Mouse (Mus musculus): ENCODE measurements at regions not wholly inside any gene's neighbourhood (a gene's known extent, or its start where the extent isn't known, plus 50 kb on each side); places are given as distances from the start of the nearest gene placed in this dataset.
A peak's percentile ranks its signal among the peaks of the same experiment; 100 is the strongest.

DNA sequence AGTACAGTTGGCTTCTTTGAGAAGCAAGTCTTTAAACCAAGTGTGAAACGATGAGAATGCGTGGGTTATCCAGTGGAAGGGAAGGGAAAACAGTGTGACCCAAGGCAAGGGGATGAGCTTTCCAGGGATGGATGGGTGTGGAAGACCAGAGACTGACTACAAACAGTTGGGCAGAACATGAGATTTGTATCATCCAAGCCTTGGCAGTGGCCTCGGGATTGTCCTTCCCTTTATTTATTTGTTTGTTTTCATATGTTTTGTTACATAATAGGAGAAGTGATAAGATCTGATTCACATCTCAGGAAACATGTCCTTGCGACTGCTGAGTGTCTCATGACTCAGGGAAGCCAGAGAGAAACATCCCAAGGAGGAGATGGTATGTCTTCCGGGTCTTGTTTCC is 585.4 kb upstream of the Nox3 start:
- no peak for ATAC-seq (replicated peaks; ENCODE audit: poor library complexity)

GRCm38 (mm10) chr17:4291418-4291817 is 595.4 kb upstream of the Nox3 start:
- no peak for ATAC-seq (replicated peaks; ENCODE audit: poor library complexity)

DNA sequence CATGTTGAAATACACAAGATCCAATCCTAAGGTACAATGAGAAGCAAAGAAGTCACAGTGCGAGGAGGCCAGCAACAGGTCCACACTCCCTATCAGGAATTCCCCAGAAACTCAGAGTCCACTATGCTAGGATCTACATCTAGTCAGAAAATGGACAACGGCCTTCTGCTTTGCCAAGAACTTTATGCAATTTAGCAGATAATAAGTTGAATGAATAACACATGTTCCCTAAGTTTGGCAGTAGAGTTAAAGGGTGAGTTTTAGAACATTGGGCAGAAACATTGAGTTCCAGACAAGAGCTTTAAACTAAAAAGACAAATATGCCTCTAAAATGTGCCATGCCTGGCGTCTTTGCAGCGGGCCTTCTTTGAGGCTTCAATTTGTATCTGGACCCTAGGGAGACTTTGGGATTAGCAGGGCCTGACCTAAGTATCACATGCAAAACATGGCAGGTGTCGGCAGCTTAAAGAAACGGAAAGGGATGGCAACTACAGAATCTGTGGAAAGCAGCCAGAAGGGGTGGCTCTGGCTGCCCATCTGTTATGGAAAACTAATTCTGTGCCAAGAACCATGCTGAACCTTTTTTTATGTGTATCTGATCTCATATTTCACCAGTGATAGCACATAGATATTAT is 600.6 kb upstream of the Nox3 start:
- ATAC-seq (replicated peaks; ENCODE audit: poor library complexity): no peak

GRCm38 (mm10) chr17:4297156-4297535 is 601.1 kb upstream of the Nox3 start:
- peak; percentile 66 for ATAC-seq (replicated peaks; ENCODE audit: poor library complexity)

DNA sequence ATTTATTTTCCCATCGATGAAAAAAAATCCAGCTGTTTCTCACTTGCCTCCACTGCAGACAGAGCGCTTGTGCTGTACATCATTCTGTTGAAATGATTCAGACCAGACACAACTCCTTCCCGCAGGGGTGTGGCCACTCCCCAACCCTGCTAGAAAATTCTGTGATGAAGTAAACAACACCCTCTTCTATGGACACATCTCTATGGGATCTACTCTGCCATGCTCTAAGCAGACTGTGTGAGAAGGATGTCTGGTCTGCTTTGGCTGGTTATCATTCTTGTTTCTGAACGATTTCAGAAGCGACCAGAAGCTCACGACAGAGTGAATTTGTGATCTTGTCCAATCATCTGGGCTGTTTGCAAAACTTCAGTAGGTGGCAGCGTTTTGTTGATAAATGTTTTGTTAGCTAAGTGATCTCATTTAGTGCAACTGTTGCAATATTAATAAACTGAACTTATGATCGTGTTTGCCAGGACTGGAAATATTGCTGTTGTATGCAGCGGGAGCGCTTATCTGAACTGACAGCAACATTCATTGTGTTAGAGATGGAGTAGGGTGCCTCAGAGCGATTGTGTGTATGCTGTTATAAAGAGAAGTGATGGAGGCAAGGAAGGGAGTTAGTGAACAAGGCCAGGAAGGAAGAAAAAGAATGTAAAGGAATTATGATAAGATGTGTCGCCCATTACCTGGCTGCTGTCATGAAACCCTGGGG is 605.2 kb upstream of the Nox3 start:
- peak; percentile 57 for ATAC-seq (replicated peaks; ENCODE audit: poor library complexity)

DNA sequence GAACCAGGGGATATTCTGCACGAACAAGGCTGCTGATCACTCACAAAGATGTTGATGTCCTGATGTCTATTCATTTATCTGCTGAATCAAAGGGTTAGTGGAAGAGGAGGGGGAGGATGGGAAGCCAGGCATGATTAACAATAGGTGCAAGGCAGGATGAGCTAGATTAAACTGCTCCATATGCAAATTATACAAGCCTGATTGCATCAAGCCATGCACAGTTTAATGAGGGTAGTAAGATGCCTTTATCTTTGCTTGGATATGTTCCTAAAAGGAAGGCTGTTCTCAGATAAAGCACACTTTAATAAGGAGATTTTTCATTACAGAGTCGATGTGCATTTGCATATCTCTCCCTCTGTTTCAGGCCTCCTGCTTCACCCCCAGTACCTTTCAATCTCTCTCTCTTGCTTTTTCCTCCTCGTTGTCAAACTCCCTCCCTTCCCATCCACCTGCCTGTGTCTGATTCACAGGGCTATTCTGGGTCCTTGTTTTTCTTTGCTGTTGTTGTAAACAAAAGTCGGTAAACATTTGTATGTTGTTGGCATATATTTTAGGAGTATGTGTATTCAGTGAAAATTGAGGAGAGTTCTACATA is 615.8 kb upstream of the Nox3 start:
- ATAC-seq (replicated peaks; ENCODE audit: poor library complexity): no peak

GRCm38 (mm10) chr17:4319141-4319540 is 623.1 kb upstream of the Nox3 start:
- ATAC-seq (replicated peaks; ENCODE audit: poor library complexity): no peak

- no peak for ATAC-seq (replicated peaks; ENCODE audit: poor library complexity)
Observed at GRCm38 (mm10) chr17:4328810-4329209, 632.7 kb upstream of the Nox3 start.

GRCm38 (mm10) chr17:4331650-4332049 is 635.6 kb upstream of the Nox3 start:
- ATAC-seq (replicated peaks; ENCODE audit: poor library complexity): no peak

DNA sequence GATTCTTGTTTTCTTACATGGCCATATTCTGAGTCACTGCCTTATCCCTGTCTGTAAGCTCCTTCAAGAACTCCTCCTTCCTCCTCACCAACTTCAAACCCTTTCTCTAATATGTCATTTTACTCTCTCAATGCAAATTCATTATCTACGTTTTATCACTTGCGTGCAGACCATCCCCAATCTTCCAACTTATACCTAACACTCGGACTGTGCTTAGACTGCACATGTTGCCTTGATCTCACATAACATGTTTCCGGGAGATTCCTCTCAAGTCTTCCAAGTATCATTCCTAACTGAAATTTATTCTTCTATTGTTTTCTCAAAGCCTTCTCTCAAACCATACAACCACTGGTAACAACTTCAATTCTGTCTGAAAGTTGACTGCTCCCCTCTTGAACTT is 637.0 kb upstream of the Nox3 start:
- peak; percentile 55 for ATAC-seq (replicated peaks; ENCODE audit: poor library complexity)

DNA sequence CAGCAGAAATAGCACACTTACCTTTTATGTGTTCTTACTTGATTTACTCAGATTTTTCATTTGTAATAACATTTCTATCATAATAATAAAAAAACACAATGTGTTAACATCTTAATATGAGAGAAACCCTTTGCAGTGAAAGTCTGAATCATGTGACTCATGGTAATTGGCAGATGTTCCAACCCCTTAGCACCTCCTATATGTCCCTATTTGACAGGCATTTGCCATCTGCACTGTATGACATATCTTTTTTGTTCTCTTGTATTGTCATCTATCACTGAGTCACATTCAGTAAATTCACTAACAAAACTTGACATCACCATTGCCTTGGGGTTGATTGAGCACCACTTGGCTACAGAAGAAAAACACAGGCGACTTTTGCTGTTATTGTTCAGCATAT is 641.1 kb upstream of the Arid1b start:
- ATAC-seq (replicated peaks; ENCODE audit: poor library complexity): no peak

GRCm38 (mm10) chr17:4355506-4356218 is 638.5 kb upstream of the Arid1b start:
- ATAC-seq (replicated peaks; ENCODE audit: poor library complexity): no peak

DNA sequence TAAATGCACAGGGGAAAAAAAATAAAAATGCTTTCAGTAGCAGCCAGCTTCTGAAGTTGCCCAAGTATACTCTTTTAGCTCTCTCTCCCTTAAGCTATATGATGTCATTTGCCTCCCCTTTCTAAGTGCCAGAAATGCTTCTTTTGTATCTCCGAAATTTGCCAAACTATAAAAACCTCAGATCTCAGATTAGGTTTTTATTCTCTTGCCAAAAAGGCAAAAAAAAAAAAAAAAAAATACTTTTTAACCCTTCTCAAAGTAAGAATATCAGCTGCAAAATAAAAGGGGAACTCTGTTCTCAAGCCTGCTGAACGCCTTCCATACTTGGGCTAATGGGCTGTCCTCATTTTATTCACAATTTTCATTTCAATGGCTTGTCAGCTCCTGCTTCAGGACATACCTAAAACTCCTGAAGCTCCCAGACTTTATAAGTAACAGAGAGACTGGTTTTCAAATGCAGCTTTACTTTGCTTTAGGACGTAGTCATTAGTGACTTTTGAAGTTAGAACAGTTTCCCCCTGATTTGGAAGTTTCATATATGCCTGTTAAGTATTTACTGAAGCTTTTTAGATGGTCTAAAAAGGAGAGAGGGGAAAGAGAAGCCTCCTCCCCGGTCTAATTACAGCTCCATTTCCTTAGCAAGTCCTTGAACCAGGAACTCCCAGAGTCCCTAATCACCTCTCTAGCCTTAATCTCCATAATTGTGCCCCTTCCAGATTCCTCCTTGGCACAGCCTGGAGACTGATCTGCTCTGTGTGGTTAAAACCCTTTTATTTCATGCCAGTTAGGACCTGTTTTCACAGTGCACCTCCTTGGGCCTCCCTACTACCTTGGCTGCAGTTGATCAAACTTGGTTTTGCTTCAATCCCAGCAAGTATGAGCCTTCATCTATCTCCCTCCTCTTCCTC is 633.5 kb upstream of the Arid1b start:
- ATAC-seq (replicated peaks; ENCODE audit: poor library complexity): peak; percentile 39

DNA sequence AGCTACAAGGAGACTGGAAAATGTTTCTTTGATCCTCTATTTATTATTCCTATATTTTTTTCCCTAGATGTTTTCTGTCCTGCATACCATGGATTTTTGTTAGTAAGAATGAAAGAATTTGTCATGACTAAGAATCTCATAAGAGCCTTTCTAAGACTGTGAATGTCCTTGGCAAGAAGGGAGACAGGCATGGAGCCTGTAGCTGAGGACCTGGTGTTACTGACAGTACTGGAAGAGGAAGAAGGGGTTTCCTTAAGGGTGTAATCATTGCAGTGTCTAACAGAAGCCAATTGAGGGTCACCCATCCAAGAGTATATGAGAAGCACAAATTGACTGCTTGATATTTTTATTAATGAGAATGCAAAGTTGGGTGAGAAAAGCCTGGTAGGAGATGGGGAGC is 628.3 kb upstream of the Arid1b start:
- no peak for ATAC-seq (replicated peaks; ENCODE audit: poor library complexity)

DNA sequence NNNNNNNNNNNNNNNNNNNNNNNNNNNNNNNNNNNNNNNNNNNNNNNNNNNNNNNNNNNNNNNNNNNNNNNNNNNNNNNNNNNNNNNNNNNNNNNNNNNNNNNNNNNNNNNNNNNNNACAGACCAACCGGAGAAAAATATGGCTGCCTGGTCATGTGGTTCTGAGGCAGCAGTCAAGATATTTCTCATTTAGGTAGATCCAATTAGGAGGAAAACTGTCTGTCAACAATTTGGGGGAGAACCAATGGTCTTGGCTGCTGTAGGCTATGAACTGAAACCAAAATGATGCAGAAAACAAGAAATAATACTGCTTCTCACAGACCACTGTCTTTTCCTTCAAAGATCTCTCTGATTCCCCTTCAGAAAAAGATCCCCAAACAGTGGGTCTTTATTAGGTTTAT is 613.7 kb upstream of the Arid1b start:
- ATAC-seq (replicated peaks; ENCODE audit: poor library complexity): no peak

- ATAC-seq (replicated peaks; ENCODE audit: poor library complexity): peak; percentile 97
Observed at GRCm38 (mm10) chr17:4380873-4381272, 613.3 kb upstream of the Arid1b start.

GRCm38 (mm10) chr17:4381896-4382685 is 612.0 kb upstream of the Arid1b start:
- ATAC-seq (replicated peaks; ENCODE audit: poor library complexity): no peak

- no peak for ATAC-seq (replicated peaks; ENCODE audit: poor library complexity)
Observed at GRCm38 (mm10) chr17:4382716-4383115, 611.4 kb upstream of the Arid1b start.

- no peak for ATAC-seq (replicated peaks; ENCODE audit: poor library complexity)
Observed at GRCm38 (mm10) chr17:4387616-4388015, 606.5 kb upstream of the Arid1b start.

DNA sequence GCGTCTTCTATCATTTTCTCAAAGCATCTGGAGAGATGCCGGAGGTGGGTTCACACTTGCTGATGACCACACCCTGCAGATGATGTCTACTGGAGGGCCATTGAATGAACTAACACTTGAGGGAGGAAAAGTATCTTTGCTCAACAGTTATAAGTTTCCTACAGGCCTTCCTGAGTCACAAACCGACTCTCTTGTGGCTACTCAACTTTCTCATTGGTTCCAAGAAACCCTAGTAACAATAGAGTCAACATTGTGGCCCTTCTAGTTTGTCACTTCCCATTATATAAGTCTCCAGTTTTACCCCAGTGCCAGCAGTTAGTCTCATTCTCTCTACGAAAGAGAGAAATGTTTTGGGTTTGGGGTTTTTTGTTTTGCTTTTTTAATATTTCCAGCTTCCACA is 604.1 kb upstream of the Arid1b start:
- peak; percentile 76 for ATAC-seq (replicated peaks; ENCODE audit: poor library complexity)
